Mouse (Mus musculus) lung, embryonic 15.5 days (tissue): Measurements from ENCODE around the gene Ccdc9b. TPM values are rescaled to one million over a fixed set of nuclear protein-coding genes. Genes with fewer than 3 reads are reported as not detected.

ENCODE experiments used
- ATAC-seq: fragments of 200-750 bp; cut with Nextera tagmentation; 2 replicates; pipeline ENCODE4 v1.8.0; 2017; ENCODE audit warnings: moderate number of reproducible peaks, borderline replicate concordance; ENCODE audit not compliant: low FRiP score, low TSS enrichment; ENCODE audit errors: extremely low read depth
- H3K27ac ChIP-seq: fragments of 300-500 bp; sonication (generic); 2 replicates; pipeline ENCODE4 v1.5.1; 2015; ENCODE audit warnings: moderate library complexity, mild to moderate bottlenecking, inconsistent platforms
- H3K27me3 ChIP-seq: fragments of 300-500 bp; sonication (generic); 2 replicates; pipeline ENCODE4 v1.6.1; 2015; ENCODE audit warnings: inconsistent platforms
- H3K36me3 ChIP-seq: fragments of 300-500 bp; sonication (generic); 2 replicates; pipeline ENCODE4 v1.6.1; 2015; ENCODE audit warnings: inconsistent platforms
- H3K4me1 ChIP-seq: fragments of 300-500 bp; sonication (generic); 2 replicates; pipeline ENCODE4 v1.6.1; 2015; ENCODE audit warnings: inconsistent platforms
- H3K4me2 ChIP-seq: fragments of 300-500 bp; sonication (generic); 2 replicates; pipeline ENCODE4 v1.6.1; 2015; ENCODE audit warnings: inconsistent platforms, mild to moderate bottlenecking, moderate library complexity
- H3K4me3 ChIP-seq: fragments of 300-500 bp; sonication (generic); 2 replicates; pipeline ENCODE4 v1.5.1; 2015; ENCODE audit warnings: mild to moderate bottlenecking, inconsistent platforms
- H3K9ac ChIP-seq: fragments of 300-500 bp; sonication (generic); 2 replicates; pipeline ENCODE4 v1.6.1; 2015; ENCODE audit warnings: inconsistent platforms
- H3K9me3 ChIP-seq: fragments of 300-500 bp; sonication (generic); 2 replicates; pipeline ENCODE4 v1.6.1; 2016; ENCODE audit warnings: inconsistent platforms
- WGBS: fragments of 180-500 bp; shearing (Covaris S2); methylation state at CpG from one replicate; pipeline ENCODE4 v1.1.7; 2015; 5-methylcytosine and 5-hydroxymethylcytosine counted together
- polyA plus RNA-seq: library from polyadenylated mRNA; unstranded; fragments of >200 nt; fragmentation: Nextera tagmentation; extraction: Ambion mirVana; gene quantifications from 2 replicates; pipeline ENCODE4 v1.2.1, GENCODE M21; 2015

The Ccdc9b gene
- polyA plus RNA-seq, 1 experiment from 2014 or later = 0.98 TPM

DNA sequence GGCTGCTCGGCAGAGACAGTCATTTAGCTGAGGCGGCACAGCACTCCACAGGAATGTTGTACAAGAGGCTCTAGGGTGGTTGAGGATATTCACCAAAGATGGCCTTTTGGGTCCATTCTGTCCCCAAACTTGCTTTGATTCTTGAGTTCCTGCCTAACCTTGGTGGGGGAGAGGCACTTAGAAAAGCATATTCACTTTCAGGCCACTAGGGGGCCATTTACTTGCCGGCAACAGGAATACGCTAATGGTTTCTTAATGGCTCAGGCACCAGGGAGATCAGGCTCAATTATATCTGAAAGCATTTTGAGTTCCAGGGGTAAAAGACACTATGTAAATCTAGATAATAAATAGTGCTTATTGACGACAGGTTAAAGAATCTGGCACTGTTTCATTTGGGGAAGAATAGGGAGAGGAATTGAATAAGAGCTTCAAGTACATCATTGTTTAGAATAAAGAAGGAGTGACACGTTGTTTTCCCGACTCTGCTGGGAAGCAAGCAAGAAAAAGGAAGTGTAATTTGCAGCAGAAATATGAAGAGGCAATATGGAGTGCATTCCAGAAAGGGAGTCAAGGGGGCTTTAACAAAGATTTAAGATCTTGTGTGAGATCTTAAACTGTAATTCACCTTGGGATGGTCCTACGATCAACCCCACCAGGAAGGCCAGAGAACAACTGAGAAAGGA, 19.1 kb downstream of the Ccdc9b start:
- H3K9ac ChIP-seq = no peak overlapping the region
- peaks cover 17% of the 10 kb centered on the region for H3K27me3 ChIP-seq
- ATAC-seq = no peak
- H3K9me3 ChIP-seq = no peaks in the 10 kb centered on the region
- H3K4me2 ChIP-seq = no peak overlapping the region
- no peak overlapping the region for H3K4me3 ChIP-seq
- H3K4me1 ChIP-seq = peaks cover 27% of the 10 kb centered on the region
- H3K36me3 ChIP-seq = no peaks in the 10 kb centered on the region
- H3K27ac ChIP-seq = no peak overlapping the region
- 22% methylated on average over 8 of the region's 8 CpGs for WGBS

DNA sequence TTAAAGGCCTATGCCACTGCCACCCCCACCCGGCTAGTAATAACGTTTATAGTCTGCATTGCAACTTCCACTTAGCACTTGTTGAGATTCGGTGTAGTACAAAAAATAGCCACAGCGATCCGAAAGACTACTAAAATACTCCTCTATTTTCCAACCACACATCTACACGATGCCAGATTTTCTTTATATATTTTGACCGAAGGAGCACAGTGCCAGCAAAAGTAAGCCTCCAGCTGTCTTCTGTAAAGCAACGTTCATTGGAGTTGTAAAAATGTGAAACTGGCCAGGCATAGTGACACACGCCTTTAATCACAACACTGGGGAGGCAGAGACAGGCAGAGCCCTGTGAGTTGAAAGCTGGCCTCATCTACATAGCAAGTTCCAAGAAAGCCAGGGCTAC, 21.3 kb downstream of the Ccdc9b start:
- no peak for ATAC-seq
- peaks cover 8% of the 10 kb centered on the region for H3K4me1 ChIP-seq
- H3K4me3 ChIP-seq = no peak overlapping the region
- no peak overlapping the region for H3K4me2 ChIP-seq
- H3K27me3 ChIP-seq = peaks cover 17% of the 10 kb centered on the region
- H3K9me3 ChIP-seq = no peaks in the 10 kb centered on the region
- no peak overlapping the region for H3K27ac ChIP-seq
- WGBS = 50% methylated on average over 9 of the region's 9 CpGs
- H3K36me3 ChIP-seq = no peaks in the 10 kb centered on the region
- H3K9ac ChIP-seq = no peak overlapping the region

- ATAC-seq = no peak
- no peaks in the 10 kb centered on the region for H3K9me3 ChIP-seq
- no peaks in the 10 kb centered on the region for H3K36me3 ChIP-seq
- H3K27ac ChIP-seq = no peak overlapping the region
- H3K27me3 ChIP-seq = peaks cover 17% of the 10 kb centered on the region
- H3K4me3 ChIP-seq = no peak overlapping the region
- no peak overlapping the region for H3K9ac ChIP-seq
- 46% methylated on average over 3 of the region's 3 CpGs for WGBS
- H3K4me2 ChIP-seq = no peak overlapping the region
- H3K4me1 ChIP-seq = peaks cover 7% of the 10 kb centered on the region
Measured at GRCm38 (mm10) chr2:118740341-118740740, 22.1 kb downstream of the Ccdc9b start.

DNA sequence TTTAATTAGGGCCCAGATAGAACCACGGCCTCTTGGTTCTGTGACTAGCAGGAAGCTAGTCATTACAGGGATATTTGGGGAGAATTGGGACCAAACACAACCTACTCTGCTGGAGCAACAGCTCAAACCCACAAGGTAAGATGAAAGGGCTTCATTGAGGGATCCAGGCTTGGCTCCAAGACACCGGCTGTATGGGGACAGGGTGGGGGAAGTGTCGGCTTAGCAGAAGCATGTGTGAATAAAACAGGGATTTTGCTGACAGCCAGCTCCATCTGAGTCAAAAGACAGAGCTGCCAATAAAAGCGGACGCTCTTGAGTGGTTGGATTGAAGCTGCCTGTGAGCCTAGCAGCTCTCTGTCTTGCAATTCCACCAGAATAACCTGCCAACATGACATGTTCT, 29.1 kb downstream of the Ccdc9b start:
- WGBS = 50% methylated on average over 5 of the region's 5 CpGs
- no peak for ATAC-seq
- Histone ChIP-seq H3K4me2 (no peak overlapping the region), H3K9me3 (no peaks in the 10 kb centered on the region), H3K27me3 (peaks cover 30% of the 10 kb centered on the region; the same call in 1 of the 2 replicates), H3K36me3 (no peaks in the 10 kb centered on the region), H3K4me3 (no peak overlapping the region), H3K9ac (no peak overlapping the region), H3K27ac (no peak overlapping the region), H3K4me1 (peaks cover 18% of the 10 kb centered on the region)

- Histone ChIP-seq H3K9me3 (no peaks in the 10 kb centered on the region), H3K36me3 (no peaks in the 10 kb centered on the region), H3K4me2 (no peak overlapping the region), H3K9ac (no peak overlapping the region), H3K4me3 (no peak overlapping the region), H3K27me3 (peaks cover 30% of the 10 kb centered on the region; the same call in 1 of the 2 replicates), H3K27ac (no peak overlapping the region), H3K4me1 (peaks cover 29% of the 10 kb centered on the region)
- no peak for ATAC-seq
- WGBS = 68% methylated on average over 5 of the region's 5 CpGs
Measured at GRCm38 (mm10) chr2:118731981-118732380, 30.5 kb downstream of the Ccdc9b start.

GRCm38 (mm10) chr2:118730622-118730915, 31.9 kb downstream of the Ccdc9b start:
- Histone ChIP-seq H3K4me3 (no peak overlapping the region), H3K9me3 (no peaks in the 10 kb centered on the region), H3K27ac (no peak overlapping the region), H3K9ac (no peak overlapping the region), H3K4me2 (no peak overlapping the region), H3K36me3 (no peaks in the 10 kb centered on the region), H3K4me1 (peaks cover 29% of the 10 kb centered on the region), H3K27me3 (peaks cover 30% of the 10 kb centered on the region; the same call in 1 of the 2 replicates)
- peak; percentile 21; the same call in 1 of the 2 replicates for ATAC-seq
- WGBS = 6% methylated on average over 3 of the region's 3 CpGs

DNA sequence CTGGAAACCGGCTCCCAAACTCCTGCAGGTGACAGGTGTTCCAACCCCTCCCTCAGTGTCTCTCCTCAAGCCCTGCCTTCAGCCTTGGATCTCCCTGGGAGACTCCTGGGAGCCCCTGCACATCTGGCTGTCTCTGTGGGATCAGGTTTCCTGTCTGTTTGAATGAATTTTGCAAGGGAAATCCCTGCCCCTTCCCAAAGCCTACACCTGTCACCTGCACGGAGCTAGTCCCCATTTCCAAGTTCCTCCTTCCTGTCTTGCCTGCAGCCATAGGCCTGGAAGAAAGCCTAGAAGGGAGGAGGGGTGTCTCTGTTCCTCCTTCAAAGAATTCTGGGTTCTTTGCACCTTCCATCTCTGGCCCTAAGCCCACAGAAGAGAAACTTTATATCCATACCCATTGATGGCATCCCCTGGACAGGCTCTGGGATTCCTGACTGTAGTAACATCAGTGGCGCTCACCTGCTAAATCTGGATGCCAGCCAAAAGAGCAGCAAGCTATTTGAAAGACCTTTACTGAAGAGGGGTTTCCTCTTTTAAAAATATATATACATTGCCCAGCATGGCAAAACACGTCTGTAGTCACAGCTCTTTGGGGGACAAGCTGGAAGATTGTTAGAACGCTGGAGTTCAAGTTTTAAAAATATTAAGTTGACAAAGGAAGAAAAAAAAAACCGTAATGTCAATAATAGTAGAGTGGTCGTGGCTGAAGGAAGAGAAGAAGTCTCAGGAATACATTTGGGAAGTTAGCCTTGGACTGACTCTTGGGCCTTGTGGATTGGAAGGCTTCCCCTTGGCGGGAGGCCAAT, 32.4 kb downstream of the Ccdc9b start:
- ATAC-seq = no peak
- WGBS = 20% methylated on average over 8 of the region's 8 CpGs

DNA sequence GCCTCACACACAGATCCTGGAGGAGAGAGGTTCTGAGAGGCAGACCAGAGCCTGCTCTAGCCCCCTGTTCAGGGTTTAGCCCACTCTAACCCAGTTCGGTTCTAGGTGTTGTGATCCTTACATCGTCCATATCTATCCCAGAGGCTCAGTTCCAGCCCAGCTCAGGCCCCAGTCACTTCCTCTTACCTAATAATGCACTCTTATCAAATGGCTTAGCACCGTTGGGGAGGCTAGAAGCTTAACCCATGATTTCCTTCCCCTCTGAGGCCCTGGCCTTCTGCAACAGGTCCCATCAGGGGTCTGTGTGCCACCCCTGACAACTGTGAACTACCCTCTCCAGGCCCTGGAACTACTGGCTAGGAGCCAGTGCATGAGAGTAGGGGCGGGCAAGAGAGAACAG, 33.3 kb downstream of the Ccdc9b start:
- H3K4me2 ChIP-seq = no peak overlapping the region
- peak overlapping the region; percentile 67 for H3K27ac ChIP-seq
- 39% methylated on average over 4 of the region's 4 CpGs for WGBS
- ATAC-seq = no peak
- peaks cover 27% of the 10 kb centered on the region; the same call in 1 of the 2 replicates for H3K27me3 ChIP-seq
- H3K9me3 ChIP-seq = no peaks in the 10 kb centered on the region
- H3K4me3 ChIP-seq = no peak overlapping the region
- H3K36me3 ChIP-seq = no peaks in the 10 kb centered on the region
- no peak overlapping the region for H3K9ac ChIP-seq
- H3K4me1 ChIP-seq = peaks cover 29% of the 10 kb centered on the region

More for the DNA sequence above, 32.4 kb downstream of the Ccdc9b start:
- no peak overlapping the region for H3K4me2 ChIP-seq
- no peak overlapping the region for H3K27ac ChIP-seq
- H3K9me3 ChIP-seq = no peaks in the 10 kb centered on the region
- no peaks in the 10 kb centered on the region for H3K36me3 ChIP-seq
- peaks cover 29% of the 10 kb centered on the region for H3K4me1 ChIP-seq
- H3K4me3 ChIP-seq = no peak overlapping the region
- peaks cover 30% of the 10 kb centered on the region; the same call in 1 of the 2 replicates for H3K27me3 ChIP-seq
- H3K9ac ChIP-seq = no peak overlapping the region

GRCm38 (mm10) chr2:118728337-118728736, 34.1 kb downstream of the Ccdc9b start, which contains the start of gene Plcb2:
Gene Plcb2 (minus strand): TSS chr2:118728438.
- no peaks in the 10 kb centered on the region for H3K9me3 ChIP-seq
- peak; percentile 69 for ATAC-seq
- H3K27ac ChIP-seq = peak within 1 kb of the TSS; percentile 67
- H3K4me1 ChIP-seq = peaks cover 29% of the 10 kb centered on the region
- no peaks in the 10 kb centered on the region for H3K36me3 ChIP-seq
- H3K4me3 ChIP-seq = no peak within 1 kb of the TSS
- H3K4me2 ChIP-seq = peak within 1 kb of the TSS; percentile 37
- WGBS = 10% methylated on average over 7 of the region's 7 CpGs
- no peak within 1 kb of the TSS for H3K9ac ChIP-seq
- peaks cover 19% of the 10 kb centered on the region; the same call in 1 of the 2 replicates for H3K27me3 ChIP-seq

GRCm38 (mm10) chr2:118727911-118728310, 34.5 kb downstream of the Ccdc9b start:
- Histone ChIP-seq H3K9me3 (no peaks in the 10 kb centered on the region), H3K27ac (peak overlapping the region; percentile 67), H3K36me3 (no peaks in the 10 kb centered on the region), H3K4me3 (no peak overlapping the region), H3K27me3 (peaks cover 14% of the 10 kb centered on the region; the same call in 1 of the 2 replicates), H3K4me1 (peaks cover 29% of the 10 kb centered on the region), H3K4me2 (peak overlapping the region; percentile 37), H3K9ac (no peak overlapping the region)
- ATAC-seq = peak; percentile 57; the same call in 1 of the 2 replicates
- WGBS = 9% methylated on average over 9 of the region's 9 CpGs

DNA sequence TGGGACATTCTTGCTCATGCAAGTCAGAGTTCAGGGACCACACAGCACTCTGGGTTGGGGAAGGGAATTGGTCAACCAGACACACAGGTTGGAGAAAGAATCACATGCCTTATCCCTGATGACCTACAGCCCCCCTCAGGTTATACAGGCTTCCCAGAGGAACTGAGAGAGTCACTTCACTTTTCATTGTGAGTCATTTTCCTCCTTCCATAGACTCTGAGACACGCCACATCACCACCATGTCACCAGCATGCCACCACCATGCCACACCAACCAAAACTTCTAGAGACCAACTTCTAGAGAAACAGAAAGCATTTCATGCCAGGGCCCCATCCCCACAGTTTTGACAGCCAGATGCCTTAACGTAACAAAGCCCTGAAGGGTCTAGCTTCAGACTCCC, 35.6 kb downstream of the Ccdc9b start:
- Histone ChIP-seq H3K36me3 (no peaks in the 10 kb centered on the region), H3K9ac (no peak overlapping the region), H3K27me3 (peaks cover 6% of the 10 kb centered on the region; the same call in 1 of the 2 replicates), H3K4me1 (peaks cover 29% of the 10 kb centered on the region), H3K4me2 (no peak overlapping the region), H3K4me3 (no peak overlapping the region), H3K27ac (no peak overlapping the region), H3K9me3 (no peaks in the 10 kb centered on the region)
- WGBS = 82% methylated on average over 2 of the region's 2 CpGs
- ATAC-seq = no peak

- 71% methylated on average over 4 of the region's 4 CpGs for WGBS
- H3K4me2 ChIP-seq = no peak overlapping the region
- H3K4me1 ChIP-seq = peaks cover 29% of the 10 kb centered on the region
- no peaks in the 10 kb centered on the region for H3K9me3 ChIP-seq
- no peaks in the 10 kb centered on the region for H3K36me3 ChIP-seq
- H3K9ac ChIP-seq = no peak overlapping the region
- H3K27me3 ChIP-seq = peaks cover 4% of the 10 kb centered on the region; the same call in 1 of the 2 replicates
- no peak for ATAC-seq
- H3K27ac ChIP-seq = no peak overlapping the region
- H3K4me3 ChIP-seq = no peak overlapping the region
Measured at GRCm38 (mm10) chr2:118725511-118725910, 37.0 kb downstream of the Ccdc9b start.
